Mouse (Mus musculus) B cell, adult (primary cell): ENCODE data around the gene Gprin2. TPM values are rescaled to one million over a fixed set of nuclear protein-coding genes. Genes with fewer than 3 reads are reported as not detected.

Source experiments
- total RNA-seq: library from RNA; stranded (reverse); gene quantifications from 4 replicates; pipeline ENCODE4 v1.2.4, GENCODE M21; 2023; ENCODE audit not compliant: inconsistent age

The Gprin2 gene
- total RNA-seq = not detected in 4 replicates

GRCm38 (mm10) chr14:34201231-34202035 lies at the start of gene Gprin2:
Gene Gprin2 (minus strand): TSS chr14:34201653.

GRCm38 (mm10) chr14:34219295-34219694 lies 17.8 kb upstream of the Gprin2 start, which contains the start of gene Syt15:
Gene Syt15 (plus strand): TSS chr14:34219595.

GRCm38 (mm10) chr14:34152342-34152741 lies 49.1 kb downstream of the Gprin2 start, which contains the start of gene Npy4r:
Gene Npy4r (minus strand): TSS chr14:34152489.

Other genes with a start within 250 kb of the Gprin2 start
- not detected in 4 replicates for gene Rbp3, start 247.7 kb downstream of the Gprin2 start, total RNA-seq
- gene Zfp488, start 222.9 kb downstream of the Gprin2 start, total RNA-seq = 0.16 to 0.35 TPM (median 0.27 TPM) in 4 replicates
- not detected in 4 replicates for gene Gm30083, start 186.5 kb downstream of the Gprin2 start, total RNA-seq
- gene Gm5460, start 184.9 kb downstream of the Gprin2 start, total RNA-seq = not detected in 4 replicates
- gene Antxrl, start 148.9 kb downstream of the Gprin2 start, total RNA-seq = not detected in 4 replicates
- 0.42 TPM in 1 of 4 replicates, not detected in the others for gene Anxa8, start 115.7 kb downstream of the Gprin2 start, total RNA-seq
- not detected in 4 replicates for gene A630023A22Rik, start 98.9 kb downstream of the Gprin2 start, total RNA-seq
- gene Npy4r, start 49.2 kb downstream of the Gprin2 start, total RNA-seq = not detected in 4 replicates
- not detected in 4 replicates for gene Syt15, start 17.9 kb upstream of the Gprin2 start, total RNA-seq
- 25.1 to 28.2 TPM (median 27.0 TPM) in 4 replicates for gene Shld2, start 108.8 kb upstream of the Gprin2 start, total RNA-seq
- 99.8 to 132 TPM (median 115 TPM) in 4 replicates for gene Glud1, start 109.1 kb upstream of the Gprin2 start, total RNA-seq
- gene Fam25c, start 153.8 kb upstream of the Gprin2 start, total RNA-seq = not detected in 4 replicates
- gene Sncg, start 173.1 kb upstream of the Gprin2 start, total RNA-seq = not detected in 4 replicates
- gene Mmrn2, start 173.8 kb upstream of the Gprin2 start, total RNA-seq = not detected in 4 replicates